Mouse (Mus musculus): ENCODE measurements around the gene Palm2. TPM values are rescaled to one million over a fixed set of nuclear protein-coding genes. Genes with fewer than 3 reads are reported as not detected.
A peak's percentile ranks its signal among the peaks of the same experiment; 100 is the strongest.

Gene Palm2
- polyA plus RNA-seq, 1 experiment from 2014 or later, result 0.58 TPM

DNA sequence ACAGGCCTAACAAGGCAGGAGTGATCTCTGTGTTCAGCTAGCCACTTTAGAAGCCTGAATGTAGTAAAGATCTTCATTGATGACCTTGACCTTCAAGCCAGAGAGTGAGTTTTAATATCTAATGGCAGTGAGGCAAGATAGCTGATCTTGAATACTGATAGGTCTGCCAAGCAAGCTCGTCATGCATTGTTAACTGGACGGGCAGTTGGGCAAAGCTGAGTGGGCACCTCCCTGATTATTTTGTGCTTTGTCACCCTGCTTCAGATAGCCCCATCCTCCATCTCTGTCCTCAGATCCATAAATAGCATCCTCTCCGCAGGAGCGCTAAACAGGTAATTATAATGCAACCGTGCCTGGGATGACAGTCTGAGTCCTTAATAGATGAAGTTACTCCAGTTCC, 198.3 kb downstream of the Palm2 start:
- Histone ChIP-seq H3K27ac (ENCODE audit: low read depth, low read length) (no peak overlapping the region), H3K4me3 (ENCODE audit: low read length) (no peak overlapping the region), H3K4me1 (ENCODE audit: control insufficient read depth, insufficient read depth, low read length) (no peaks in the 10 kb centered on the region), H3K9me3 (ENCODE audit: control insufficient read depth, low read length) (no peaks in the 10 kb centered on the region), H3K9ac (ENCODE audit: low read depth, low read length) (no peak overlapping the region), H3K27me3 (ENCODE audit: control insufficient read depth, insufficient read depth, low read length) (no peaks in the 10 kb centered on the region), H3K4me2 (replicated peaks; ENCODE audit: low read depth, low read length) (no peak overlapping the region), H3K36me3 (ENCODE audit: control insufficient read depth, insufficient read depth, low read length) (no peaks in the 10 kb centered on the region)
- 74% methylated on average over 5 of the region's 5 CpGs for WGBS
- ATAC-seq (ENCODE audit: low FRiP score, low TSS enrichment), result no peak

DNA sequence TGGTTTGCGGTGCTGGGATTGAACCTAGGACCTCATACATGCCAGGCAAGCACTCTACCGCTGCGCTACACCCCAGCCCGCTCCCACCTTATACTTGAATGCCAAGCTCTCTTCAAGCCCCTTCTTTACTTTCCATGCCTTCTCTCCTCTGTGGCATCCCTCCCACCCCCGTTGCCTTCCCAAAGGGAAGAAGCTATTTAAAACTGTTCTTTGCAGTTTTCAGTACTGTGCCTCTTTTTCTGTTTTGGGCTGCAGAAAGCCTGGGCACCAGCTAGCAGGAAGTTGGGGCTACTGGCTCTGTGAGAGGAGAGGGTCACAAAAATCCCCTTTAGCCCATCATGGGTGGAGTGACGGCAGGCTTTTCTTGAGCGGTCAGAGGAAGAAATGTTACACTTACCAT, 199.0 kb downstream of the Palm2 start:
- no peak overlapping the region for H3K27ac ChIP-seq (ENCODE audit: low read depth, low read length)
- peaks cover 4% of the 10 kb centered on the region; the same call in 1 of the 2 replicates for H3K4me1 ChIP-seq (ENCODE audit: control insufficient read depth, insufficient read depth, low read length)
- H3K9ac ChIP-seq (ENCODE audit: low read depth, low read length), result no peak overlapping the region
- ATAC-seq (ENCODE audit: low FRiP score, low TSS enrichment), result no peak
- no peaks in the 10 kb centered on the region for H3K36me3 ChIP-seq (ENCODE audit: control insufficient read depth, insufficient read depth, low read length)
- no peak overlapping the region for H3K4me3 ChIP-seq (ENCODE audit: low read length)
- no peaks in the 10 kb centered on the region for H3K27me3 ChIP-seq (ENCODE audit: control insufficient read depth, insufficient read depth, low read length)
- WGBS, result 88% methylated on average over 7 of the region's 7 CpGs
- no peaks in the 10 kb centered on the region for H3K9me3 ChIP-seq (ENCODE audit: control insufficient read depth, low read length)
- H3K4me2 ChIP-seq (replicated peaks; ENCODE audit: low read depth, low read length), result no peak overlapping the region

DNA sequence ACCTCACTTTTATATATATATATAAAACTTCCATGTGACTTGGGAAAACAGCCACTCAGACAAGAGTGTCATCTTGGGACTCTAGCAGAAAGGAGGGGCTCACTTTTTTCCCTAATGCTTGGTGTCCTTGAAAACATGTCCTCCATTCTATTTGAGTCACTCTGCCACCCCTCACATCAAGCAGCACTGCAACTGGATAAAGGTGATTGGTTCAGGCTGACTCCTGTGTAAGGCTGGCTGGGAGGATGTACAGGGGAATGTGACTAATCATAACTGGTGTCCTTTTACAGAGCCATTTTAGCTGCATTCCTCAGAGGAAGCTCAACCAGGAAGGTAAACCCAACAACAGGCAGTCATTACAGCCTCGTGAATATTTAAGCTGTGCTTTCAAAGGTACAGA, 200.9 kb downstream of the Palm2 start:
- no peak overlapping the region for H3K4me2 ChIP-seq (replicated peaks; ENCODE audit: low read depth, low read length)
- peaks cover 6% of the 10 kb centered on the region; the same call in 1 of the 2 replicates for H3K4me1 ChIP-seq (ENCODE audit: control insufficient read depth, insufficient read depth, low read length)
- no peaks in the 10 kb centered on the region for H3K36me3 ChIP-seq (ENCODE audit: control insufficient read depth, insufficient read depth, low read length)
- H3K9ac ChIP-seq (ENCODE audit: low read depth, low read length), result no peak overlapping the region
- 53% methylated on average over 1 of the region's 1 CpGs for WGBS
- no peak overlapping the region for H3K27ac ChIP-seq (ENCODE audit: low read depth, low read length)
- H3K27me3 ChIP-seq (ENCODE audit: control insufficient read depth, insufficient read depth, low read length), result no peaks in the 10 kb centered on the region
- H3K9me3 ChIP-seq (ENCODE audit: control insufficient read depth, low read length), result no peaks in the 10 kb centered on the region
- ATAC-seq (ENCODE audit: low FRiP score, low TSS enrichment), result no peak
- H3K4me3 ChIP-seq (ENCODE audit: low read length), result no peak overlapping the region

DNA sequence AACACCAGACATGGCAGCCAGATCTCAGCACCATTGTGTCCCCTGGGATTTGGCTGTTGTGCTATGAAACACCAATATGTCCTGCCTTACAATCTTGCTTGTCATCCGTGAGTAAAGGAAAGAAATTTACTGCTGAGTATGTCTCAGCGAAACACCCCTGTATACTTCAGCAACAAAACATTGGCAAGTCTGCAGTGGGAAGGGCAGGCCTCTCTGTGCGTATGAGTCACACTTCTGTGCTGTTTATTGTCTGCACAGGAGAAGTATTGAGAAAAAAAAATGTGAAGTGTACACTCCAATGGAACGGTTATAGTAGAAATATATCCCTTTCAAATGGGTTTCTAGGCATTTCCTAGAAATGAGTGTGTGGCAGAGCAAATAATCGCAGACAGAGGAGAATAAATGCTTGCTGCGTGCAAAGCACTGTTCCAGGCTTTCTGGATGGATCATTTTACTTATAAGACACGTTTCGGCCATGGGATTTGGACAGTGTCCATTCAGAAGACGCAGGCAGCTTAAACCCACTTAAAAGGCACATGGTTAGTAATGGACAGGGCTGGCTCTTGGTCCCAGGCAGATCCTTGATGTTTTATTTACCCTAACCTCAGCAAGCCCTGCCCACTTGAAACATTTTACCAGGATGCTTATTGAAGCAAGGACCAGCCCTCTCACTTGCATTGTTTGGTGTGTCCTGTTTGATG, 202.9 kb downstream of the Palm2 start:
- Histone ChIP-seq H3K9me3 (ENCODE audit: control insufficient read depth, low read length) (no peaks in the 10 kb centered on the region), H3K27ac (ENCODE audit: low read depth, low read length) (no peak overlapping the region), H3K4me3 (ENCODE audit: low read length) (no peak overlapping the region), H3K4me2 (replicated peaks; ENCODE audit: low read depth, low read length) (no peak overlapping the region), H3K4me1 (ENCODE audit: control insufficient read depth, insufficient read depth, low read length) (peaks cover 6% of the 10 kb centered on the region; the same call in 1 of the 2 replicates), H3K27me3 (ENCODE audit: control insufficient read depth, insufficient read depth, low read length) (no peaks in the 10 kb centered on the region), H3K9ac (ENCODE audit: low read depth, low read length) (no peak overlapping the region), H3K36me3 (ENCODE audit: control insufficient read depth, insufficient read depth, low read length) (no peaks in the 10 kb centered on the region)
- 78% methylated on average over 9 of the region's 9 CpGs for WGBS
- ATAC-seq (ENCODE audit: low FRiP score, low TSS enrichment), result no peak

DNA sequence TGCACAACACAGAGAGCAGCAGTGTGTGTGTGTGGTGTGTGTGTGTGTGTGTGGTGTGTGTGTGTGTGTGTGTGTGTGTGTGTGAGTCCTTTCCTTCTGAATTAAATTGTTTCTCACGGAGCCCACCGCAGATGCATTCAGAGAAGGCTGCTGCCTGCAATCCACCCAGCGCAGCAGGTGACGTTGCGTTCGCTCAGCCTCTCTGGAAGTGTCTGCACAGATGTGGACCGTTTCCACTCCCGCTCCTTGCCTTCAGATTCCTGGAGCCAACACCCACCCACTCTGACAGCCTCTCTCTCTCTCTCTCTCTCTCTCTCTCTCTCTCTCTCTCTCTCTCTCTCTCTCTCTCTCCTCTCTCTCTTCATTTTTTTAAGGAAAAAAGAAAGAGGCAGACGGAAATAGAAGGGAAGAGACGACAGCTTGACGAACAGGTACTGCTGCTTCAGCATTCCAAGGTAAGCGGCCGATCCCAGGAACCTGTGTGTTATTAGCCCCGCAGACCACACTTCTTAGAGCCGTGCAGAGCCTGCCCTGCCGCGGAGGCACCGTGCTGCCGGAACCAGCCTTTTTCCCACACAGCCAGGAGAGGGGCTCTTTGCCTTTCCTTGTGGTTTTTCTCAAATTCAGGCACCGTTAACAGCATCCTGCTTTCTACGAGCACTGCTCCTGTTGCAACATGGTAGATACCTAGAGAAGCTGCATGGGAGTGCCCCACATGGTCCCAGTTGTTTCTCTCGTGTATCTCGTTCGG, 203.8 kb downstream of the Palm2 start:
- peak overlapping the region; percentile 52 for H3K9ac ChIP-seq (ENCODE audit: low read depth, low read length)
- H3K4me3 ChIP-seq (ENCODE audit: low read length), result peak overlapping the region; percentile 20; the same call in 1 of the 2 replicates
- H3K4me2 ChIP-seq (replicated peaks; ENCODE audit: low read depth, low read length), result peak overlapping the region; percentile 51
- peaks cover 6% of the 10 kb centered on the region; the same call in 1 of the 2 replicates for H3K4me1 ChIP-seq (ENCODE audit: control insufficient read depth, insufficient read depth, low read length)
- H3K27me3 ChIP-seq (ENCODE audit: control insufficient read depth, insufficient read depth, low read length), result no peaks in the 10 kb centered on the region
- 27% methylated on average over 24 of the region's 24 CpGs for whole genome bisulfite sequencing
- ATAC-seq (ENCODE audit: low FRiP score, low TSS enrichment), result peak; percentile 57
- no peaks in the 10 kb centered on the region for H3K36me3 ChIP-seq (ENCODE audit: control insufficient read depth, insufficient read depth, low read length)
- H3K9me3 ChIP-seq (ENCODE audit: control insufficient read depth, low read length), result no peaks in the 10 kb centered on the region
- H3K27ac ChIP-seq (ENCODE audit: low read depth, low read length), result no peak overlapping the region

DNA sequence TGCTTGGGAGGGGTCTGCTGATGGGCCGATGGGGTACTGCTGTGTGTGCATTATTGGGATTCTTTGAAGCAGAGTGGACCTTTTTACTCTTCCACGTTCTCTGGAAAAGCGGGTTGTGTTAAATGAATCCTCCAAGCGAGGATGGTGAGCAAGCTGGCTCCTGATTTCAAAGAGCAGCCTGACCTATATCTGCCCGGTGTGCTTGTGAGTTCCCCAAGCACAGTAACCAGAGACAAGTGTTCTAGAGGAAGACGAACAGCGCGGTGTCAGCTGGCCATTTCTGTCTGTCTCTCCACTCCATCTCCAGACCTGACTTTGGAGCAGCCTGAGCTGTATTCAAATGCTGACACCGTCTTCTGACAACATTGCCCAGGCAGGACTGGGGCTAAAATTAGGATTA, 204.9 kb downstream of the Palm2 start:
- Histone ChIP-seq H3K36me3 (ENCODE audit: control insufficient read depth, insufficient read depth, low read length) (no peaks in the 10 kb centered on the region), H3K4me2 (replicated peaks; ENCODE audit: low read depth, low read length) (no peak overlapping the region), H3K27me3 (ENCODE audit: control insufficient read depth, insufficient read depth, low read length) (no peaks in the 10 kb centered on the region), H3K27ac (ENCODE audit: low read depth, low read length) (no peak overlapping the region), H3K9me3 (ENCODE audit: control insufficient read depth, low read length) (no peaks in the 10 kb centered on the region), H3K9ac (ENCODE audit: low read depth, low read length) (no peak overlapping the region), H3K4me1 (ENCODE audit: control insufficient read depth, insufficient read depth, low read length) (peaks cover 6% of the 10 kb centered on the region; the same call in 1 of the 2 replicates), H3K4me3 (ENCODE audit: low read length) (no peak overlapping the region)
- ATAC-seq (ENCODE audit: low FRiP score, low TSS enrichment), result no peak
- 86% methylated on average over 9 of the region's 9 CpGs for WGBS

DNA sequence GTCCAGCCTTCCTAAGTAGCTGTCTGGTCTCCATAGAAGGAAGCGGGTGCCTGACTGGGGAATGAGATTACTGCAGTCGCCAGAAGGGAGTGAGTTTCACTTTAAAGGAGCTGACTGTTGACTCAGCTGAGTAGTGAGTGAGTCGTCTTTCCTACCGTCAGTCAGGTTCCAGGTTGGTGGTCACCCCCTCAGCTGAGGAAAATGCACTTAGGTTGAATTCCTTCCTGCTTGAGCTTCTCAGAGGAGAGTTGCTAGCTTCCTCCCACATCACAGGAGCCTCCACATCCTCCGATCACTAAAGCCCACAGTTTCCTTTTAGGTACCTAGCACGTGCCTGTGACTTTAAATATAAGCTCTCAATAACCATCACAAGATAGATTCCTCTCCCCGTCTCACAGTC, 206.2 kb downstream of the Palm2 start:
- H3K9me3 ChIP-seq (ENCODE audit: control insufficient read depth, low read length), result no peaks in the 10 kb centered on the region
- no peaks in the 10 kb centered on the region for H3K36me3 ChIP-seq (ENCODE audit: control insufficient read depth, insufficient read depth, low read length)
- no peak overlapping the region for H3K9ac ChIP-seq (ENCODE audit: low read depth, low read length)
- H3K4me1 ChIP-seq (ENCODE audit: control insufficient read depth, insufficient read depth, low read length), result peaks cover 6% of the 10 kb centered on the region; the same call in 1 of the 2 replicates
- no peaks in the 10 kb centered on the region for H3K27me3 ChIP-seq (ENCODE audit: control insufficient read depth, insufficient read depth, low read length)
- no peak overlapping the region for H3K27ac ChIP-seq (ENCODE audit: low read depth, low read length)
- ATAC-seq (ENCODE audit: low FRiP score, low TSS enrichment), result no peak
- no peak overlapping the region; the same call in 1 of the 2 replicates for H3K4me2 ChIP-seq (replicated peaks; ENCODE audit: low read depth, low read length)
- H3K4me3 ChIP-seq (ENCODE audit: low read length), result no peak overlapping the region
- WGBS, result 23% methylated on average over 7 of the region's 7 CpGs

DNA sequence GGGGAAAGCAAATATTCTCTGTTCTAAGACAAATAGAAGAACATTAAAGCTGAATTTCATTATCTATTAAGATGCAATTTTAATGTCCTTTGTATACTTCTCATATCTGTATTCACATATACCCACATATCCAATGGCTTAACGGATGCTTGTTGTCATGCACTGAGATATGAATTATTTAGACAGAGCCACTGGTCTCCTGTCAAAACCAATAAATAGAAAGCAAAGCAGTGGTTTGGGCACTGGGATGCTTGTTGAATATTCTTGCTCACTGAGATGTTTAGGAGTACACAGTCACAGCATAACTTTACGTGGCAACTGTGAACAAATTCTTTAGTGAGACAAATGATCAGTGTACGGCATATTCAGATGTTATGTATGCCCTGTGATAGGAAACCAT, 206.9 kb downstream of the Palm2 start:
- WGBS, result 96% methylated on average over 3 of the region's 3 CpGs

DNA sequence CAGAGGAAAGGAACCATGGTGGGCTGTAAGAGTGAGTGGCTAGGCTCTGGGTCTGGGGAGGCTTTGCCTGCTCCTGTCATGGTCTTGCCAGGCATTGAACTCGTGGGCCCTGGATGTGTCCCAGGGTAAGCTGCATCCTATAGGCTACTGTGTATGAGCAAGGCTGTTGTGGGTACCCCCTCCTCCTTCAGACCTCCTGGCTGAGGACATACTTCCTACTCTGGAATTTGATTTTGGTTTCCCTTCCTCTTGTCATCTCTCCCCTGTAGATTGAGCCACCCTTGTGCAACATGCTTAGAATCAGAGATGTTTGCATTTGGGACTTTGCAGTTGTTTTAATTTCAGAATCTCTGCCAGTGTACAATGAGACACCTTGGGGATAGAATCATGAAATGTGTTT, 216.9 kb downstream of the Palm2 start:
- Histone ChIP-seq H3K27me3 (ENCODE audit: control insufficient read depth, insufficient read depth, low read length) (no peaks in the 10 kb centered on the region), H3K4me1 (ENCODE audit: control insufficient read depth, insufficient read depth, low read length) (no peaks in the 10 kb centered on the region), H3K4me3 (ENCODE audit: low read length) (no peak overlapping the region), H3K4me2 (replicated peaks; ENCODE audit: low read depth, low read length) (no peak overlapping the region), H3K27ac (ENCODE audit: low read depth, low read length) (no peak overlapping the region), H3K9me3 (ENCODE audit: control insufficient read depth, low read length) (no peaks in the 10 kb centered on the region), H3K9ac (ENCODE audit: low read depth, low read length) (no peak overlapping the region), H3K36me3 (ENCODE audit: control insufficient read depth, insufficient read depth, low read length) (no peaks in the 10 kb centered on the region)
- WGBS, result 69% methylated on average over 1 of the region's 1 CpGs
- ATAC-seq (ENCODE audit: low FRiP score, low TSS enrichment), result no peak

More for the DNA sequence above, 206.9 kb downstream of the Palm2 start:
- H3K4me1 ChIP-seq (ENCODE audit: control insufficient read depth, insufficient read depth, low read length), result peaks cover 6% of the 10 kb centered on the region; the same call in 1 of the 2 replicates
- no peaks in the 10 kb centered on the region for H3K36me3 ChIP-seq (ENCODE audit: control insufficient read depth, insufficient read depth, low read length)
- H3K4me3 ChIP-seq (ENCODE audit: low read length), result no peak overlapping the region
- no peak overlapping the region for H3K27ac ChIP-seq (ENCODE audit: low read depth, low read length)
- no peak overlapping the region for H3K9ac ChIP-seq (ENCODE audit: low read depth, low read length)
- H3K9me3 ChIP-seq (ENCODE audit: control insufficient read depth, low read length), result no peaks in the 10 kb centered on the region
- H3K27me3 ChIP-seq (ENCODE audit: control insufficient read depth, insufficient read depth, low read length), result no peaks in the 10 kb centered on the region
- no peak overlapping the region for H3K4me2 ChIP-seq (replicated peaks; ENCODE audit: low read depth, low read length)
- no peak for ATAC-seq (ENCODE audit: low FRiP score, low TSS enrichment)

Data from kidney, embryonic 14.5 days (tissue).